Mouse (Mus musculus) MEL (cell line): ENCODE results near the gene AU021092.

Experiments used
- CHD2 ChIP-seq: IDR thresholded peaks from 2 replicates; pipeline ENCODE4 v1.6.1; 2011; ENCODE audit warnings: low read length, improper control_type of control experiment
- CTCF ChIP-seq, 3 experiments: IDR thresholded peaks in 2 of 3; conservative IDR thresholded peaks in 1 of 3; 2 replicates each; pipeline ENCODE4 v1.5.1; 2011 to 2012; ENCODE audit warnings: low read length in 3 of 3, low read depth in 2 of 3, mild to moderate bottlenecking in 2 of 3, improper control_type of control experiment in 1 of 3, inconsistent platforms in 1 of 3, mixed read lengths in 1 of 3, moderate library complexity in 1 of 3; ENCODE audit not compliant: control insufficient read depth in 1 of 3, insufficient read depth in 1 of 3, poor library complexity in 1 of 3, severe bottlenecking in 1 of 3
- EP300 ChIP-seq, 2 experiments: IDR thresholded peaks; 2 replicates each; pipeline ENCODE4 v1.6.1; 2011; ENCODE audit warnings: improper control_type of control experiment in 2 of 2, low read length in 2 of 2, low read depth in 1 of 2, mild to moderate bottlenecking in 1 of 2
- GATA1 ChIP-seq: IDR thresholded peaks from 2 replicates; pipeline ENCODE4 v1.6.1; 2011; ENCODE audit warnings: low read depth, low read length, improper control_type of control experiment
- NELFE ChIP-seq: IDR thresholded peaks from 2 replicates; pipeline ENCODE4 v1.6.1; 2011; ENCODE audit warnings: low read depth, low read length, improper control_type of control experiment
- POLR2A ChIP-seq, 2 experiments: IDR thresholded peaks; 2 replicates each; pipeline ENCODE4 v1.6.1; 2011 to 2012; ENCODE audit warnings: low read length in 2 of 2, mild to moderate bottlenecking in 2 of 2, control low read depth in 1 of 2, improper control_type of control experiment in 1 of 2, low read depth in 1 of 2, moderate library complexity in 1 of 2; ENCODE audit not compliant: control insufficient read depth in 1 of 2, insufficient read depth in 1 of 2, poor library complexity in 1 of 2
- POLR2AphosphoS5 ChIP-seq: IDR thresholded peaks from 2 replicates; pipeline ENCODE4 v1.6.1; 2012; ENCODE audit warnings: low read depth, borderline replicate concordance, mild to moderate bottlenecking, inconsistent platforms, low read length, moderate library complexity, mixed read lengths
- RCOR1 ChIP-seq: IDR thresholded peaks from 2 replicates; pipeline ENCODE4 v1.6.1; 2012; ENCODE audit warnings: low read depth, mild to moderate bottlenecking, inconsistent platforms, low read length, improper control_type of control experiment
- USF1 ChIP-seq: IDR thresholded peaks from 2 replicates; pipeline ENCODE4 v1.6.1; 2014; ENCODE audit warnings: low read depth, mild to moderate bottlenecking, inconsistent platforms, low read length, improper control_type of control experiment, moderate library complexity
- USF2 ChIP-seq, 2 experiments: IDR thresholded peaks; 2 replicates each; pipeline ENCODE4 v1.6.1; 2011 to 2012; ENCODE audit warnings: improper control_type of control experiment in 2 of 2, low read length in 2 of 2, borderline replicate concordance in 1 of 2, inconsistent platforms in 1 of 2, low read depth in 1 of 2, mild to moderate bottlenecking in 1 of 2; ENCODE audit not compliant: insufficient read depth in 1 of 2
- ZMIZ1 ChIP-seq: IDR thresholded peaks from 2 replicates; pipeline ENCODE4 v1.6.1; 2012; ENCODE audit warnings: low read depth, mild to moderate bottlenecking, inconsistent platforms, low read length, improper control_type of control experiment, moderate library complexity

DNA sequence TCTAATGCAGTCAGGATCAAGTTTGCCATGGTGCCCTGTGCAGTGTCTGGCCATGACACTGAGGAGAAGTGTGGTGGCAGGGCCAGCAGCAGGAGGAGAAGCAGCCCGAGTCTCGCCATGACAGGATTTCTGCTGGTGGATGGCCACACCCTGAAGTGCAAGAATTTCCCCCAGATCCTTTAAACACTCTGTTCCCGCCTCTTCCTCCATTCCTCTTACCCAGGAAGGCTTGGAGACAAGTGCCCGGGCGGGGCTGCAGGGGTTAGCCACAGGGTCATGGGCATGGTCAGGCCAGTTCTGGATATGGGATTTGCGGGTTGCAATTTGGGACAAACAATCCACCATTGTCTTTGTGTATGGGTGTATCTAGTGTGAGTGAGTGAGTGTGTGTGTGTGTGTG, at the start of gene AU021092:
- no peak for TF ChIP-seq EP300 (IDR thresholded peaks at IDR 0.05; ENCODE audit: low read depth in 1 of 2, low read length in 2 of 2)
- TF ChIP-seq CTCF (IDR thresholded peaks at IDR 0.05 in 2 of 3, conservative IDR thresholded peaks at IDR 0.05 in 1 of 3; ENCODE audit: control insufficient read depth in 1 of 3, insufficient read depth in 1 of 3, low read depth in 2 of 3, low read length in 3 of 3, poor library complexity in 1 of 3, severe bottlenecking in 1 of 3) = no peak
- TF ChIP-seq ZMIZ1 = no peak
- no peak for TF ChIP-seq POLR2AphosphoS5
- TF ChIP-seq POLR2A (IDR thresholded peaks at IDR 0.05; ENCODE audit: control insufficient read depth in 1 of 2, insufficient read depth in 1 of 2, low read depth in 1 of 2, low read length in 2 of 2, poor library complexity in 1 of 2) = no peak
- TF ChIP-seq USF1 = no peak
- no peak for TF ChIP-seq USF2 (IDR thresholded peaks at IDR 0.05; ENCODE audit: borderline replicate concordance in 1 of 2, insufficient read depth in 1 of 2, low read depth in 1 of 2, low read length in 2 of 2)
- no peak for TF ChIP-seq GATA1
- no peak for TF ChIP-seq RCOR1
- TF ChIP-seq CHD2 = no peak
- TF ChIP-seq NELFE = no peak
